Mouse (Mus musculus): ENCODE data around the gene Acpp.
"Not testable (repeated sequence)": the region's sequence is repeated elsewhere in the genome, so short reads cannot be mapped to it uniquely, and the experiment has no call there.

Acpp gene

GRCm38 (mm10) chr9:104337183-104337931 is at the start of gene Acpp:
Acpp (minus strand) TSS chr9:104337748.
- DNase-seq (ENCODE audit: low read depth, low spot score): peak; percentile 13

DNA sequence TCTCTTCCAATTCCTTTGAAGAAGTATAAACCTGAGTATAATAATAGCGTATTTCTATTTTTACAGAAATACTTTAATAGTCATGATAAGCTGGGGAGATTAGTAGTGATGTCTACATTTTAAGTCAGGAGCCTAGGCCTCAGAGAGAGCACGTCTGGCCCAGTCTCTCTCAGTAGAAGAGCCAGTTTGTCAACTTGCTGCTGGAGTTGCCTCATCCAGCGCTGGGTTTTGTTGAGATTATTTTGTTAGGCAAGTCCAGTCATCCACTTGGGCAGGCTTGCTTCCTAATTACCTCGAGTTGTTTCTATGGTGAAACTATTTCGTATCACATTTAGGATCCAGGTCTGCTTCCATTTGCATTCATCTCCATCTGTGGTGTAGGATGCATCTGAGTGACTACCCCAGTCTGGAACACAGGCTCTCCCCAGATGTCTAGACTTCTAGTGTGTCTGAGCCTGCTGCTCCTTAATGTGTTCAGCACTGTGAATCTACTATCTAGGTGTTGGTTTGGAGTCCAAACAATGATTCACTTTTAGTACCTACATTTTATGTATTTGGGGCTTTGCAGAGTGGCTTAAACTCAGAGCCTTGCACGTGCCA is 45.1 kb upstream of the Acpp start:
- no peak for DNase-seq (ENCODE audit: low read depth, low spot score)

DNA sequence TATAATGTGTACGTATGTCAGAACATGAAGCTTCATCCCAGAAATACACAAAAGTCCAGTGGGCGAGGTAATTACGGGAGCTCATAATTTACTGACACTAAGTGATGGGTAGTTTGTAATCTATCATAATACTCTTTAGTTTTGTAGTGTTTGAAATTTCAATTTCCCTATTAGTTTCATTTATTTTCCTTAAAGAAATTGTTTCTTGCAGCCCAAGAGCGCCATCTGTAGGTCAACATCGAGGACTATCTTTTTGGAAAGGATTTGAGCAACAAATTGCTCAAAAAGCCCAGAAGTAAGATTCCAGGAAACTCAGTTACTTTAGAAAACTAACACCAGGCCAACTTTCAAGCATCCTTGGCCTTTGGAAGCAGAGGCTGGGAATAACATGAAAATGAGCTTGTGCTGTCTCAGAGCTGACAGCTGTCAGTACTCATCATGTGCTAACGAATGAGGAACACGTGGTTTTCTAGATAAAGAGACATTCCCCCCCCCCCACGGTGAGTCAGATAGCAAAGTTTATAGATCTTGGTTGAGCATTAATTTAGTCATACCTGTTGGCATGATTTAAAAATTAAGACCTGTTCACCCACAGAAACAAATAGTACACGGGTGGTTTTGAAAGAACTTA is 42.1 kb upstream of the Acpp start:
- DNase-seq (ENCODE audit: low read depth, low spot score): no peak

DNA sequence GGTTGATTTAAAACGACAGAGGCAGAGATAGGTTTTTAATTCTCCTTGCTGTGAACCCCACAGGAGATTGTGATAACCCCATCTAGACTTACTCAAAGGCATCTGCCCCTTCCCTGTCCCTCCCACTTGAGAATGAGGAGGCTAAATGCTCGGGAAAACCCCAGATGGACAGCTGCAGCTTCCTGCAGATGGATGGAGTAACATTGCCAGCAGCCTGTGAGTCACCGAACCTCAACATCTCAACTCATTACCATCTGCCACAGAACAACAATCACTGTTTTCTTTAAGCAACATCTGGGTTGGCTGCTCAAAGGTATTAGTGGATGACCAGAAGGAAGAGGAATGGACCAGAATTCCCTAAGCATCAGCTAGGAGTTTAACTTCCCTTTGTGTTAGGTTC is 38.0 kb upstream of the Acpp start:
- DNase-seq (ENCODE audit: low read depth, low spot score): peak; percentile 5

GRCm38 (mm10) chr9:104373253-104373652 is 35.7 kb upstream of the Acpp start:
- peak; percentile 1 for DNase-seq (ENCODE audit: low read depth, low spot score)

- no peak for DNase-seq (ENCODE audit: low read depth, low spot score)
These were observed 29.4 kb upstream of the Acpp start for GRCm38 (mm10) chr9:104366983-104367382.

DNA sequence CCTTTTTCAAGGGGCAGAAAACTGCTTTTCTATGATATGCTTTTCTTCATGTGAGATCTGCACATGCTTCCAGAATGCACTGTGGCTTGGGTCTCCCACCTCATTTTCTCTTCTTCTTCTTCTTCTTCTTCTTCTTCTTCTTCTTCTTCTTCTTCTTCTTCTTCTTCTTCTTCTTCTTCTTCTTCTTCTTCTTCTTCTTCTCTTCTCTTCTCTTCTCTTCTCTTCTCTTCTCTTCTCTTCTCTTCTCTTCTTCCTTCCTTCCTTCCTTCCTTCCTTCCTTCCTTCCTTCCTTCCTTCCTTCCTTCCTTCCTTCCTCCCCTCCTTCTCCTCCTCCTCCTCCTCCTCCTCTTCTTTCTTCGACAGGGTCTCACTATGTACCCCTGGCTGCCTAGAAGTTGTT is 24.4 kb upstream of the Acpp start:
- DNase-seq (ENCODE audit: low read depth, low spot score): not testable (repeated sequence)

- no peak for DNase-seq (ENCODE audit: low read depth, low spot score)
These were observed 23.7 kb upstream of the Acpp start for GRCm38 (mm10) chr9:104361073-104361891.

- no peak for DNase-seq (ENCODE audit: low read depth, low spot score)
These were observed 22.8 kb upstream of the Acpp start for GRCm38 (mm10) chr9:104360389-104360788.

DNA sequence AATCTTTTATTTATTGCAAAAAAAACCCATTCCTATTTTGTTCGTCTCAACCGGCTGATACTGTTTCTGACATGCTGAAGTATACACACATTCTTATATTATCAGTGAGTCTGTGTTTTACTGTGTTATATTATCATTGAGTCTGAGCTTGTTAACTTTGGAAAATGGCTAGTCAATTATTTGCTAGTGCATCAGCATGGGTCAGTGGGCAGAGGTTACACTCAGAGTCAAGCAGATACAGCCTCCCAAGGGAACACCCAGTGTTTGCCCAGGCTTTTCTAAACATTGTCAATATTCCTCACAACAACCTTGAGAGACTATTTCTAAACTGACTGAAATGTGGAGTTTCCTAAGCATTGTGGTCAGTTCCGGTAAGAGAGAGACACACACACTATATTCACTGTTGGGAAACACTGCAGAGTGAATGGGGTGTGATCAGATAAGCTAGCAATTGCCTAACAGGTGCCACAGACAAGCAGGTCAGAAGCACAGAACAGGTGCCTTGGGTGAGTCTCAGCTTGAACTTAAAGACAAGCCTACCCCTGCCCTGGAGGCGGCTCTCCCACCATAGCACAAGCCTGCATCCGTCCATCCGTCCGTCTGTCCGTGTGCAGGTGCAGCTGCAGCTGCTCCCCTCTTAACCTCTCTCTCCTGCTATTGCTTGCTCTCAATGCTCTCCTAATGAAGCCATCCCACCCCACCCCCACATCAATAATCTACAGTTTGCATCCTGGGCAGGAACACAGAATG is 18.1 kb upstream of the Acpp start:
- no peak for DNase-seq (ENCODE audit: low read depth, low spot score)

- no peak for DNase-seq (ENCODE audit: low read depth, low spot score)
These were observed 6.6 kb upstream of the Acpp start for GRCm38 (mm10) chr9:104344136-104344535.

DNA sequence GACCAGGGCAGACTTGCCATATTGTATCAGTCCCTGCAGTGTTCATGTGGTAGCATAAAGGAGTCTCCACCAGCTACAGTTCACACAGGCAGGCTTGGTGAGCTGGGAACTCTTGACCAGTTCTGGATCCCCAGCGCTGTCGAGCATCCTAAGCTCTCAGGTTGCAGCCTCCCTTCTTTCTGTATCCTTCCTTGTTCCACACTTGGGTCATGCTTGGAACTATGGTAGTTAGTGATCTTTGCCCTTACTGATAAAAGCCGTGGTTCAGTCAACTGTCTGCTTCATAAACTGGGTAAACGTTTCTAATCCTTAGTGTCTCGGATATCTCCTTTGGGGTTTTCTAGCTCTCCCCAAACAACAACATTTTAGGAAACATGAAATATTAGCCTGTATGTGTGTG is 1.9 kb upstream of the Acpp start:
- no peak for DNase-seq (ENCODE audit: low read depth, low spot score)

- DNase-seq (ENCODE audit: low read depth, low spot score): no peak
These were observed 1.2 kb upstream of the Acpp start for GRCm38 (mm10) chr9:104338489-104339427.

DNA sequence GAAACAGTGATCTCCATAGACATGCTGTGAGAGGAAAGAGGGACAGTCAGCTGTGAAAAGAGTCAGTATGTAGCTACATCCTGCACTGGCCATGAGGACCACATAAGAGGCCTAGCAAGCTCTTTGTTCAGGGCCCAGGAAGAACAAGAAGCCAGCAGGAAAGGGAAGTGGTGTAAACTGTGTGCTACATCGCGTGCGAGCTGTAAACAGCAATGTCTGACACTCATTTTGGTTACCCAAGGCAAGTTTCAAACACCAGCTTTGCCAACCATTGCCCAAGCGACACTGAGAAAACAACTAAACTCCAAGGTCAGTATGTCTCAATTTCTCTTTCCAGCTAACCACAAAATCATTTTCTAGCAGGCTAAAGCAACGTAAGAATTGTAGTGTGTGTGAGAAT is 6.2 kb downstream of the Acpp start:
- DNase-seq (ENCODE audit: low read depth, low spot score): no peak

- DNase-seq (ENCODE audit: low read depth, low spot score): no peak
These were observed 8.9 kb downstream of the Acpp start for GRCm38 (mm10) chr9:104328655-104329054.

DNA sequence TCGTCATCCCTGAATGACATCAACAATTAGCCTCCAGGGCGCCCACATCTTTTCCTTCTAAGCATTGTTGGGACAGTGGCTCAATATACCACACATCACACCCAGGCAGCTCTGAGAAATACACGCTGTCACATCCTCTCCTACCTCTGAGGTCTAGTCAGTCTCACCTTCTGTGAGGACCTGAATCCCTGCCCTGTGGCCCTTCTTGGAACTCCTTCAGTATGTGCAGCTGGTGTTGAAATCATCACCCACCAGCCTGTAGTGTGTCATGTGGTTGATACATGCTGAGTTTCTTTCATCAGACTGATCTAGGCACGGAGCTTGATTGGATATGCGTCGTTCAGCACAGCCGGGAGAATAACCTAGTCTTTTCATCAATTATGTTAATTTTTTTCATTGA is 16.0 kb downstream of the Acpp start:
- DNase-seq (ENCODE audit: low read depth, low spot score): no peak

DNA sequence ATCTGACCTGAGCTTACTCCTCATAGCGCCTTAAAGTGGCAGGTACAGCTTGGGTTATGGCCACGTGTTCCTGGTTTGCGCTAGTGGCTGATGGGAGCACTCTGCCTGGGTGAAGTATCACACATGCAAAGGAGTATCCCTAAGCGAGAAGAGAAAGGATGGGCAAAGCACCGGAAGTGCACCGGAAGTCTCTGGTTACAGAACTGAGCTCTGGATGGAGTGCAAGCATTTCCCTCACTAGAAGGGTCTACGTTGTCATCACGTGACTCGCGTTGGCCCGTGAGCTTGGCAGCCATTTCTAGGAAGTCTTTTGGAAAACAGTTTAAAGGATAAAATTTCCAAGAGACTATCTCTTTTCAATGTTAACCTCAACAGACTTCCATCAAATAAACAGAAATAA is 21.2 kb downstream of the Acpp start:
- no peak for DNase-seq (ENCODE audit: low read depth, low spot score)

- no peak for DNase-seq (ENCODE audit: low read depth, low spot score)
These were observed 22.0 kb downstream of the Acpp start for GRCm38 (mm10) chr9:104315499-104315898.

- DNase-seq (ENCODE audit: low read depth, low spot score): peak; percentile 43
These were observed 30.8 kb downstream of the Acpp start for GRCm38 (mm10) chr9:104306734-104307133.
